Mouse (Mus musculus): ENCODE results near the gene Zfp462.

Zfp462 gene

DNA sequence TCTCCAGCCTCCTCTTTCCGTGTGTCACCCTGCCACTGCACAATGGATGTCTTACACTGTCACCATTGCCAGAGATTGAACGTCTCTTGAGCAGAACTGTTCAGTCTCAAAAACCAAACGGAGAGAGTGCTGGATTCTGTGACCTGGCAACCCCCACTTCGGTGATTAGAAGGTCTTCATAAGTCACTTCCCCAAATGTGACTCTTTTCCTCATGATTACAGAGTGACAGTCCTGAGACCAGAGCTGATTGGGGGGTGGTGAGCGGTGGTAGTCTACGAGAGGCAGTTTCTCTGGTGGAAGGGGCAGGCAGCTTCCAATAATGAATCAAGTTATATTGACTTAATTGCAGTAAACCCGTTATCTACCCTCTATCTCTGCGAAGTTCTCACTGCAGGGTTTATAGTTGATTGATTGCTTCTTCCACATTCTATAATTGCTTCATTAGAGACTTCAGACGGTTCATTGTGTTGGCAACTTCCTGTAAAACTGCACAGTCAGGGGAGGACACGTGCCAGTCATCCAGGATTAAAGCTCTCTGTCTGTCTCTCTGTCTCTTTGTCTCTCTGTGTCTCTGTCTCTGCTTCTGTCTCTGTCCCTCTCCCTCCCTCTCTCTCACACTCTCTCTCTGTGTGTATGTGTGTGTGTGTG is 173.1 kb downstream of the Zfp462 start:
- DNase-seq (ENCODE audit: low spot score in 2 of 2): no peak

DNA sequence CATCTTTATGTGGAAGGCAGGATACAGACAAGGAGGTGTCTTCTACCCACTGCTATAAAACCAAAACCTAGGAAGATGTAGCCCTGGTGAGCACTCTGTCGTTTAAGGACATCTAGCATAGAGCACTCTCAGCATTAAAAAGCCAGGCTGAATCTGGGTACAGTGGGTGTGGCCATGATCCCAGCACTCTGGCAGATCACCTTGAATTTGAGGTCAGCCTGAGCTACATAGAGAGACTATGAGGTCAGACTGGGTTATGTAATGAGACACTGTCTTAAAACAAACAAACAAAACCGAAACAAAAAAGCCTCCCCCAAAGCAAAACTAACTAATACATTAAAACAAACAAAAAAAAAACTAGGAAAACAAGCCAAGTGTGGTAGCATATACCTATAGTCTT is 176.3 kb downstream of the Zfp462 start:
- no peak for DNase-seq (ENCODE audit: low spot score in 2 of 2)

GRCm38 (mm10) chr4:55121952-55122351 is 177.1 kb downstream of the Zfp462 start:
- DNase-seq (ENCODE audit: low spot score in 2 of 2): peak in 1 of 2 experiments; percentile 55

- DNase-seq (ENCODE audit: low spot score in 2 of 2): no peak
These were observed 179.3 kb downstream of the Zfp462 start for GRCm38 (mm10) chr4:55124126-55124525.

DNA sequence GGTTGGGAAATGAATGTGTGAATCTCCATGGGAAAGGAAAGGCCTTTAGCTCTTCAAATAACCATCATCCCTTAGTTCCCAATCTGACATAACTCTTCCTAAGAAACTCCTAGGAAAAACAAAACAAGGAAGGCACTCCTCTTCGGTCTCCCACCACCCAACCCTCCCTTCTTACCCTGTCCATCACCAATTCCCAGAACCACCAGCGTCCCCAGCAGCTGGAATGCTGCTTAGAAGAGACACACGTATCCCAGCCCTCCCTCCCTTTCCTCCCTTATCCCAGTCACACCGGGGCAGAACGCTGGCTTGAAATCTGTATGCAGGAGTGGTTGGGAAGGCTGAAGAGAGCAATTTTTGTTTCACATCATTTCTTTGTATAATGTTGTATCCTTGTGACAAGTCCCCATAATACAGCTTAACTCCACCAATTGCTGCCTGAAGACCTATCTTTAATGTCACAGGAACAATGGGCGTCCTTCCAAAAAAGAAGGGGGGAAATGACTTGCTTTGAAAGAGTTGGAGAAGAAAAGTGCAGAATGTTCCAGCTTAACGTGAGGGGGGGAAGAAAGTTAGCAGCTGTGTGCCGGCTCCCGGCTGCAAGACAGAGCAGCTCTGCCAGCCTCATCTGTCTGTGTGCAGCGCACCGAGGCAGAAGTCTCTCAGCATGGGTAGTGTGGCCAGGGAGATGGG is 180.3 kb downstream of the Zfp462 start:
- peak in 1 of 2 experiments; percentile 6 for DNase-seq (ENCODE audit: low spot score in 2 of 2)

GRCm38 (mm10) chr4:55125738-55126054 is 180.8 kb downstream of the Zfp462 start:
- no peak for DNase-seq (ENCODE audit: low spot score in 2 of 2)

DNA sequence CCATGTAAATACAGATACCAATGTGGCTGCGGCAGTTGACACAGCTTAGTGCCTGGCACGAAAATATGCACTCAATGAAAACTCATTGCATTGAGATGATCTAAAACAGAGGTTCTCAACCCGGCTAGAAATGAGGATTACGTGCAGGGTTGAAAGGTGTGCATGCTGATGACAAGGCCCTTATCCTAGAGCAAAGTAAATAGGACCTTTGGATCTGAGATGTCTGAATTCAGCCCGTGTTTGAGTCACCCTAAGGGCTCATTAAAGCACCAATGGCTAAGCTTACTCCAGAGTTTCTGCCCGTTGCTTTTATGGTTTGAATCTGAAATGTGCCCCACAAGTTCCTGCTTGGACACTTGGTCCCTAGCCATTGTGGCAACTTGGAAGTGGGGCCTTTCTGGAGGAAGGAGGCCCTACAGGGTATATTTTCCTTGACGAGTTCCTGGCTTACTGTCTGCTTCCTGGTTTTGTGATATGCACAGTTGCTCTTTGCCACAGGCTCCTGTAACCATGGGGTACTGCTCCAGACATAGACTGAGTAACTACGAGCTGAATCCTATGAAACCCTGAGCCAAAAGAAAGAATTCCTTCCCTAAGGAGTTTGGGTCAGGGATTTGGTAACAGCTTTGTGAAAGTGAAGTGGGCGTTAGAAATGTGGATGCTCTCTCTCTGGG is 182.5 kb downstream of the Zfp462 start:
- no peak for DNase-seq (ENCODE audit: low spot score in 2 of 2)

GRCm38 (mm10) chr4:55128088-55128835 is 183.4 kb downstream of the Zfp462 start:
- no peak for DNase-seq (ENCODE audit: low spot score in 2 of 2)

Measured in cerebellum, postnatal 4 days (tissue).